Mouse (Mus musculus): ENCODE measurements at regions not wholly inside any gene's neighbourhood (a gene's known extent, or its start where the extent isn't known, plus 50 kb on each side); places are given as distances from the start of the nearest gene placed in this dataset.

- no peaks in the 10 kb centered on the region for H3K27me3 ChIP-seq (ENCODE audit: control insufficient read depth in 1 of 2, insufficient read depth in 2 of 2, low read length in 2 of 2)
- H3K36me3 ChIP-seq (ENCODE audit: control insufficient read depth in 1 of 2, insufficient read depth in 2 of 2, low read length in 2 of 2) = no peaks in the 10 kb centered on the region
- H3K27ac ChIP-seq (ENCODE audit: control insufficient read depth, low read depth, low read length) = no peak overlapping the region
- TF ChIP-seq POLR2AphosphoS5 (IDR thresholded peaks at IDR 0.05; ENCODE audit: borderline replicate concordance, low read depth, low read length) (no peak), EP300 (IDR thresholded peaks at IDR 0.05; ENCODE audit: low read depth in 1 of 2, low read length in 2 of 2) (no peak), BHLHE40 (IDR thresholded peaks at IDR 0.05; ENCODE audit: borderline replicate concordance, low read depth, low read length) (no peak), CHD2 (IDR thresholded peaks at IDR 0.05; ENCODE audit: low read length) (no peak), RAD21 (IDR thresholded peaks at IDR 0.05; ENCODE audit: low read depth, low read length) (no peak), POLR2A (IDR thresholded peaks at IDR 0.05; ENCODE audit: control insufficient read depth in 1 of 2, insufficient read depth in 1 of 2, low read depth in 1 of 2, low read length in 2 of 2, poor library complexity in 1 of 2) (no peak), TCF12 (IDR thresholded peaks at IDR 0.05; ENCODE audit: low read depth, low read length) (no peak), ETS1 (IDR thresholded peaks at IDR 0.05; ENCODE audit: low read depth, low read length) (no peak), MYB (IDR thresholded peaks at IDR 0.05; ENCODE audit: low read depth, low read length) (no peak), GABPA (IDR thresholded peaks at IDR 0.05; ENCODE audit: low read depth, low read length) (no peak), ZC3H11A (IDR thresholded peaks at IDR 0.05; ENCODE audit: low read depth, low read length) (no peak), UBTF (IDR thresholded peaks at IDR 0.05; ENCODE audit: borderline replicate concordance, insufficient read depth, low read depth, low read length) (no peak), MAX (IDR thresholded peaks at IDR 0.05; ENCODE audit: low read length) (no peak), SIN3A (IDR thresholded peaks at IDR 0.05; ENCODE audit: low read length) (no peak)
- H3K4me3 ChIP-seq (ENCODE audit: control insufficient read depth in 1 of 2, insufficient read depth in 1 of 2, low read depth in 2 of 2, low read length in 2 of 2) = no peak overlapping the region
- H3K9ac ChIP-seq (ENCODE audit: control insufficient read depth, low read depth, low read length, poor library complexity, severe bottlenecking) = no peak overlapping the region
- H3K79me2 ChIP-seq (ENCODE audit: control insufficient read depth, insufficient read depth, low read length, poor library complexity) = no peaks in the 10 kb centered on the region
- no peak for DNase-seq (ENCODE audit: low read depth, low spot score)
- H3K4me1 ChIP-seq (ENCODE audit: control insufficient read depth in 1 of 2, insufficient read depth in 2 of 2, low read length in 2 of 2) = no peaks in the 10 kb centered on the region
- H3K9me3 ChIP-seq (replicated peaks; ENCODE audit: insufficient read depth, low read length) = no peaks in the 10 kb centered on the region
Measured at GRCm38 (mm10) chr8:34610186-34610585, 498.6 kb upstream of the Gm10131 start.

- no peaks in the 10 kb centered on the region for H3K36me3 ChIP-seq (ENCODE audit: control insufficient read depth in 1 of 2, insufficient read depth in 2 of 2, low read length in 2 of 2)
- no peaks in the 10 kb centered on the region for H3K79me2 ChIP-seq (ENCODE audit: control insufficient read depth, insufficient read depth, low read length, poor library complexity)
- DNase-seq (ENCODE audit: low read depth, low spot score) = no peak
- no peak for TF ChIP-seq POLR2AphosphoS5 (IDR thresholded peaks at IDR 0.05; ENCODE audit: borderline replicate concordance, low read depth, low read length)
- no peak for TF ChIP-seq POLR2AphosphoS2 (IDR thresholded peaks at IDR 0.05; ENCODE audit: low read length)
- TF ChIP-seq GATA1 (IDR thresholded peaks at IDR 0.05; ENCODE audit: low read depth, low read length) = no peak
- no peak for TF ChIP-seq ELF1 (IDR thresholded peaks at IDR 0.05; ENCODE audit: low read depth, low read length)
- H3K4me3 ChIP-seq (ENCODE audit: control insufficient read depth in 1 of 2, insufficient read depth in 1 of 2, low read depth in 2 of 2, low read length in 2 of 2) = no peak overlapping the region
- no peaks in the 10 kb centered on the region for H3K9me3 ChIP-seq (replicated peaks; ENCODE audit: insufficient read depth, low read length)
- no peaks in the 10 kb centered on the region for H3K27me3 ChIP-seq (ENCODE audit: control insufficient read depth in 1 of 2, insufficient read depth in 2 of 2, low read length in 2 of 2)
- H3K27ac ChIP-seq (ENCODE audit: control insufficient read depth, low read depth, low read length) = no peak overlapping the region
- no peaks in the 10 kb centered on the region for H3K4me1 ChIP-seq (ENCODE audit: control insufficient read depth in 1 of 2, insufficient read depth in 2 of 2, low read length in 2 of 2)
- H3K9ac ChIP-seq (ENCODE audit: control insufficient read depth, low read depth, low read length, poor library complexity, severe bottlenecking) = no peak overlapping the region
Measured at GRCm38 (mm10) chr8:34607426-34607825, 495.9 kb upstream of the Gm10131 start.

Data from MEL (cell line).